Mouse (Mus musculus): ENCODE data around the gene Slc26a5. TPM values are rescaled to one million over a fixed set of nuclear protein-coding genes. Genes with fewer than 3 reads are reported as not detected.

Gene Slc26a5
- 0.21 and 0.31 TPM in 2 replicates for polyA plus RNA-seq (2014; fragmentation: Nextera tagmentation; extraction: Ambion mirVana)

- H3K27me3 ChIP-seq (ENCODE audit: control insufficient read depth, insufficient read depth, low read length) = no peaks in the 10 kb centered on the region
- H3K9ac ChIP-seq = peak within 1 kb of the TSS; percentile 31; the same call in 1 of the 2 replicates
- H3K36me3 ChIP-seq (replicated peaks; ENCODE audit: control insufficient read depth, insufficient read depth) = no peaks in the 10 kb centered on the region
- no peaks in the 10 kb centered on the region for H3K9me3 ChIP-seq (ENCODE audit: control insufficient read depth, low read length)
- 2% methylated on average over 29 of the region's 29 CpGs for whole genome bisulfite sequencing
- H3K4me2 ChIP-seq (replicated peaks) = peak within 1 kb of the TSS; percentile 62
- peaks cover 6% of the 10 kb centered on the region for H3K4me1 ChIP-seq (replicated peaks; ENCODE audit: control insufficient read depth, insufficient read depth, low read length)
- peak; percentile 28 for DNase-seq (ENCODE audit: low spot score)
- peak within 1 kb of the TSS; percentile 24 for H3K4me3 ChIP-seq (replicated peaks; ENCODE audit: low read length)
- H3K27ac ChIP-seq = peak within 1 kb of the TSS; percentile 20; the same call in 1 of the 2 replicates
- peak; percentile 59; the same call in 1 of the 2 replicates for ATAC-seq (ENCODE audit: low FRiP score)
Measured at GRCm38 (mm10) chr5:21865346-21866107, at the start of gene Slc26a5. Gene Slc26a5, minus strand, starts transcription at chr5:21865604.

GRCm38 (mm10) chr5:21914776-21915175 lies 49.4 kb upstream of the Slc26a5 start:
- WGBS = 72% methylated on average over 3 of the region's 3 CpGs
- no peak for ATAC-seq (ENCODE audit: low FRiP score)
- Histone ChIP-seq H3K27me3 (ENCODE audit: control insufficient read depth, insufficient read depth, low read length) (no peaks in the 10 kb centered on the region), H3K9me3 (ENCODE audit: control insufficient read depth, low read length) (0 out of 2 replicates have a peak, but pooled peaks cover 3% of the 10 kb centered on the region), H3K4me2 (replicated peaks) (no peak overlapping the region), H3K4me3 (replicated peaks; ENCODE audit: low read length) (no peak overlapping the region), H3K36me3 (replicated peaks; ENCODE audit: control insufficient read depth, insufficient read depth) (0 out of 2 replicates have a peak, but pooled peaks cover 16% of the 10 kb centered on the region), H3K4me1 (replicated peaks; ENCODE audit: control insufficient read depth, insufficient read depth, low read length) (no peaks in the 10 kb centered on the region), H3K27ac (no peak overlapping the region), H3K9ac (no peak overlapping the region)
- DNase-seq (ENCODE audit: low spot score) = no peak

- Histone ChIP-seq H3K4me3 (replicated peaks; ENCODE audit: low read length) (no peak overlapping the region), H3K36me3 (replicated peaks; ENCODE audit: control insufficient read depth, insufficient read depth) (0 out of 2 replicates have a peak, but pooled peaks cover 6% of the 10 kb centered on the region), H3K27me3 (ENCODE audit: control insufficient read depth, insufficient read depth, low read length) (no peaks in the 10 kb centered on the region), H3K27ac (no peak overlapping the region), H3K9me3 (ENCODE audit: control insufficient read depth, low read length) (0 out of 2 replicates have a peak, but pooled peaks cover 3% of the 10 kb centered on the region), H3K9ac (no peak overlapping the region), H3K4me2 (replicated peaks) (no peak overlapping the region), H3K4me1 (replicated peaks; ENCODE audit: control insufficient read depth, insufficient read depth, low read length) (no peaks in the 10 kb centered on the region)
- DNase-seq (ENCODE audit: low spot score) (no peak), ATAC-seq (ENCODE audit: low FRiP score) (no peak)
- WGBS = 90% methylated on average over 23 of the region's 23 CpGs
Measured at GRCm38 (mm10) chr5:21912835-21913530, 47.6 kb upstream of the Slc26a5 start.

GRCm38 (mm10) chr5:21910726-21911125 lies 45.3 kb upstream of the Slc26a5 start:
- H3K27me3 ChIP-seq (ENCODE audit: control insufficient read depth, insufficient read depth, low read length) = no peaks in the 10 kb centered on the region
- 0 out of 2 replicates have a peak, but pooled peaks cover 4% of the 10 kb centered on the region for H3K36me3 ChIP-seq (replicated peaks; ENCODE audit: control insufficient read depth, insufficient read depth)
- DNase-seq (ENCODE audit: low spot score) = no peak
- H3K9me3 ChIP-seq (ENCODE audit: control insufficient read depth, low read length) = no peaks in the 10 kb centered on the region
- no peak for ATAC-seq (ENCODE audit: low FRiP score)
- H3K4me1 ChIP-seq (replicated peaks; ENCODE audit: control insufficient read depth, insufficient read depth, low read length) = no peaks in the 10 kb centered on the region
- no peak overlapping the region for H3K4me2 ChIP-seq (replicated peaks)
- no peak overlapping the region for H3K9ac ChIP-seq
- 96% methylated on average over 12 of the region's 12 CpGs for WGBS
- H3K27ac ChIP-seq = no peak overlapping the region
- no peak overlapping the region for H3K4me3 ChIP-seq (replicated peaks; ENCODE audit: low read length)

- Histone ChIP-seq H3K4me3 (replicated peaks; ENCODE audit: low read length) (no peak overlapping the region), H3K9ac (no peak overlapping the region), H3K36me3 (replicated peaks; ENCODE audit: control insufficient read depth, insufficient read depth) (0 out of 2 replicates have a peak, but pooled peaks cover 4% of the 10 kb centered on the region), H3K27me3 (ENCODE audit: control insufficient read depth, insufficient read depth, low read length) (no peaks in the 10 kb centered on the region), H3K27ac (no peak overlapping the region), H3K4me2 (replicated peaks) (no peak overlapping the region), H3K9me3 (ENCODE audit: control insufficient read depth, low read length) (no peaks in the 10 kb centered on the region), H3K4me1 (replicated peaks; ENCODE audit: control insufficient read depth, insufficient read depth, low read length) (no peaks in the 10 kb centered on the region)
- WGBS = 91% methylated on average over 3 of the region's 3 CpGs
- ATAC-seq (ENCODE audit: low FRiP score) = no peak
- DNase-seq (ENCODE audit: low spot score) = no peak
Measured at GRCm38 (mm10) chr5:21909713-21910112, 44.3 kb upstream of the Slc26a5 start.

- Histone ChIP-seq H3K9ac (no peak overlapping the region), H3K9me3 (ENCODE audit: control insufficient read depth, low read length) (no peaks in the 10 kb centered on the region), H3K4me3 (replicated peaks; ENCODE audit: low read length) (no peak overlapping the region), H3K27me3 (ENCODE audit: control insufficient read depth, insufficient read depth, low read length) (no peaks in the 10 kb centered on the region), H3K36me3 (replicated peaks; ENCODE audit: control insufficient read depth, insufficient read depth) (peaks cover 11% of the 10 kb centered on the region), H3K4me1 (replicated peaks; ENCODE audit: control insufficient read depth, insufficient read depth, low read length) (peaks cover 8% of the 10 kb centered on the region; the same call in 1 of the 2 replicates), H3K27ac (no peak overlapping the region), H3K4me2 (replicated peaks) (no peak overlapping the region)
- ATAC-seq (ENCODE audit: low FRiP score) = no peak
- WGBS = 61% methylated on average over 12 of the region's 12 CpGs
- DNase-seq (ENCODE audit: low spot score) = no peak
Measured at GRCm38 (mm10) chr5:21901411-21901810, 36.0 kb upstream of the Slc26a5 start.

GRCm38 (mm10) chr5:21900891-21901290 lies 35.5 kb upstream of the Slc26a5 start:
- Histone ChIP-seq H3K27ac (no peak overlapping the region), H3K9me3 (ENCODE audit: control insufficient read depth, low read length) (no peaks in the 10 kb centered on the region), H3K4me1 (replicated peaks; ENCODE audit: control insufficient read depth, insufficient read depth, low read length) (peaks cover 8% of the 10 kb centered on the region; the same call in 1 of the 2 replicates), H3K9ac (no peak overlapping the region), H3K4me3 (replicated peaks; ENCODE audit: low read length) (no peak overlapping the region), H3K4me2 (replicated peaks) (no peak overlapping the region), H3K36me3 (replicated peaks; ENCODE audit: control insufficient read depth, insufficient read depth) (peaks cover 12% of the 10 kb centered on the region), H3K27me3 (ENCODE audit: control insufficient read depth, insufficient read depth, low read length) (no peaks in the 10 kb centered on the region)
- DNase-seq (ENCODE audit: low spot score) (no peak), ATAC-seq (ENCODE audit: low FRiP score) (no peak)
- 68% methylated on average over 6 of the region's 6 CpGs for WGBS

GRCm38 (mm10) chr5:21898875-21899274 lies 33.5 kb upstream of the Slc26a5 start:
- WGBS = 78% methylated on average over 6 of the region's 6 CpGs
- Histone ChIP-seq H3K27ac (no peak overlapping the region), H3K9ac (no peak overlapping the region), H3K27me3 (ENCODE audit: control insufficient read depth, insufficient read depth, low read length) (no peaks in the 10 kb centered on the region), H3K36me3 (replicated peaks; ENCODE audit: control insufficient read depth, insufficient read depth) (peaks cover 14% of the 10 kb centered on the region), H3K4me2 (replicated peaks) (no peak overlapping the region), H3K4me3 (replicated peaks; ENCODE audit: low read length) (no peak overlapping the region), H3K4me1 (replicated peaks; ENCODE audit: control insufficient read depth, insufficient read depth, low read length) (peaks cover 8% of the 10 kb centered on the region; the same call in 1 of the 2 replicates), H3K9me3 (ENCODE audit: control insufficient read depth, low read length) (no peaks in the 10 kb centered on the region)
- no peak for ATAC-seq (ENCODE audit: low FRiP score)
- no peak for DNase-seq (ENCODE audit: low spot score)

GRCm38 (mm10) chr5:21896586-21896985 lies 31.2 kb upstream of the Slc26a5 start:
- WGBS = 73% methylated on average over 14 of the region's 14 CpGs
- Histone ChIP-seq H3K9ac (no peak overlapping the region), H3K4me3 (replicated peaks; ENCODE audit: low read length) (no peak overlapping the region), H3K4me2 (replicated peaks) (no peak overlapping the region), H3K4me1 (replicated peaks; ENCODE audit: control insufficient read depth, insufficient read depth, low read length) (peaks cover 8% of the 10 kb centered on the region; the same call in 1 of the 2 replicates), H3K36me3 (replicated peaks; ENCODE audit: control insufficient read depth, insufficient read depth) (peaks cover 3% of the 10 kb centered on the region), H3K27ac (no peak overlapping the region), H3K27me3 (ENCODE audit: control insufficient read depth, insufficient read depth, low read length) (no peaks in the 10 kb centered on the region), H3K9me3 (ENCODE audit: control insufficient read depth, low read length) (no peaks in the 10 kb centered on the region)
- no peak for ATAC-seq (ENCODE audit: low FRiP score)
- no peak for DNase-seq (ENCODE audit: low spot score)
